Mouse (Mus musculus): Measurements from ENCODE around the gene Msx2. TPM values are rescaled to one million over a fixed set of nuclear protein-coding genes. Genes with fewer than 3 reads are reported as not detected.

Gene Msx2
- under 1 TPM; 0.59 to 0.91 TPM for total RNA-seq (2021)

DNA sequence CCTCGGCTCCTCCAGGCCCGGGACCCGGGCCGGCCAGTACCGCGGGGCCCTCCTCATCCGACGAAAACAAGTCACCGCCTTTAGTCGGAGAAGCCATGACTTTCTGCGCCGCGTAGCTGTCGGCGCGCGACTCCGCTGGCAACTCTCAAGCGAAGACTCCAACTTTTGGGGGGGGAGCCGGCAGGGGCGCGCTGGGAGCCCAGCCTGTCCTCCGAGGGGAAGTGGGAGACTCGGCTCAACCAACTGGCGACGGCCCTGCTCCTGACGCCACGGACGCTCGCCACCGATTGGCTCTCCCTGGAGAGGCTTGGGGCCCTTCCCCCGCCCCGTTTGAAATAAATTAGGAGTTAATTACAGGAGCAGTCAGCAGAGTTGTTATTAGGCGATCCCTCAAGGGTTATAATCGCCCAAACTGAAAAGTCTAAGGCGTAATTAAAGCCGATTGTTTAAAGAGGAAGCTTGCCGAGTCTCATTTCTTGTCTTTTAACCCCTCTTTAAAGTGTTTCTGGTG, at the start of gene Msx2:
Gene Msx2, minus strand, starts transcription at position 461 of the 511 bp plus-strand sequence.
- intact Hi-C loops (cut with DNase I): no loop called here
- peak; percentile 42 for DNase-seq (ENCODE audit: low spot score)

DNA sequence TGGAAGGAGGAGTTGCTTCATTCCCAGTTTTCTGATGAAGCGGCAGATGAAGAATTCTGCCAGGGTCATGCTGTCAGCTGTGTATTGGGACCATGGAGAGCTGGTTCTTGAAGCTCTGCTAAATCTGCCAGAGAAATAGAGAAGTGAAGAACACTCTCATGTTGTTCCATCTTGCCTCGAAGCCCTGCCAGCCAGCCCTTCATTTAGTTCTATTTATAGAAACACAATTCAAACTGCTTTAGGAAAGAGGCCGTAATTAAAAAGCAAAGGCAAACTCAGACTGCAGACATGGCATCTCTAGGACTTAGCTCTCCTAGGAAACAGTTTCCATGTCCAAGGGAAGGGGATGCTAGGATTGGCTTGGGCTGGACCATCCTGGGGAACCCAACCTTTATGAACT, 48.6 kb upstream of the Msx2 start:
- intact Hi-C loops (cut with DNase I): no loop called here
- no peak for DNase-seq (ENCODE audit: low spot score)

DNA sequence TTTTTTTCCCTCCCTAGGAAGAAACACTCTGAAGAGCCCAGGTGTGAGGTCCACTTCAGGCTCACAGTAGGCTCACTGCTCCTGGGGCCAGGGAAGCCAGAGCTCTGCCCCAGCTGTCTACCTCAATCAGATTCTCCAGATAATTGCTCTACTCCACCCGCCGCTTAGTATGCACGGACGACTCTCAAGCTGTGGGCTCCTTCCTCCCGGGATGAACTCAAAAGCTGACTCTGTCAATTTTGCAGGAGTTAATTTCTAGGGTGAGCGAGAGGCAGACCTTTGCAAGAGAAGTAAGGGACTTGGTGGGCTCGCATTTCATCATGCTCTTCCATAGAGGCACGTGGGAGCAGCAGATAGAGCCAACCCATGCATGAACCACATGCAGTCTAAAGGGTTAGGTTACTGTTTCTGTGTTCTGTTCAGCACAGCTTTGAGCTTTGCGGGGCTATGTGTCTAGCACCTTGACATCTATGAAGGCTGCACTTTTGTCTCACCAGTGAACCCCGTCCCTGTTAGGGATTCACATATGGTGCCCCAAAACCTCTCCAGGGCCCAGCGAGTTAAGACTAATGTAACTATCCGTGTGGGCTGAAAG, 47.6 kb upstream of the Msx2 start:
- DNase-seq (ENCODE audit: low spot score): no peak
- intact Hi-C loops (cut with DNase I): no loop called here

DNA sequence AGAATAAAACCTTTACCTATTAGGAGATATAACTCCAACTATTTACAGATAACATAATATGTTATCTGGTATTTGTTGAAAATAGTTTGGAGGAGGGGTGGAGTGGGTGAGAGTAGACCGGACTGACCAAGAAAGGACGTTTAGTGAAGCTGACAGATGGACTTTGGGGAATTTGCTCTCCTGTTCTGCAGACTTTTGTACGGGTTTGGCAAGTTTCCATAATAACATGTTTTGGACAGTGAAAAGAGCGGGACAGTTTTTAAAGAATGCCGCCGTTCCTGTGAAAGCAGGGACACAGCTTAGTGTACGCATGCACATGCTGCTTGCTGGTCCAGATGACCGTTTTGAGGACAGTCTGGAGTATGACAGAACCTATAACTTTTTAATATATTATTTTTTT, 46.9 kb upstream of the Msx2 start:
- no peak for DNase-seq (ENCODE audit: low spot score)
- intact Hi-C loops (cut with DNase I): no loop called here

DNA sequence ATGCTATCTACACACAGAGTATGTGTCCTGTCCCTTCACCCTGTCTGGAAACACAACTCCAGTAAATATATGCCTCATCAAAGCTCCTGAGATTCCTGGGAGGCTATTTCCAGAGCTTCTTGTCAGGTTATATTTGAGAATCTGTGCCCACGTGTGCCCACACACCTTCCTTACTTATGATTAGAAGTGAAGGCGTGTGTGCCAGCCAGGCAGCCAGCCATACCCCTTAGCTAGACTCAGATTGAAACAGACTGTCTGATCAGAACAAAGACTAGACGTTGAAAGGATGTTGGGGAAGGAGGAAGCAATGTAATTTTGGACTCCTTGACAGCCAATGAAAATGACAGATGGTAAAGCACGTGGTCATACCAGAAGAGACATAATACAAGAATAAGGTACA, 45.4 kb upstream of the Msx2 start:
- intact Hi-C loops (cut with DNase I): no loop called here
- no peak for DNase-seq (ENCODE audit: low spot score)

DNA sequence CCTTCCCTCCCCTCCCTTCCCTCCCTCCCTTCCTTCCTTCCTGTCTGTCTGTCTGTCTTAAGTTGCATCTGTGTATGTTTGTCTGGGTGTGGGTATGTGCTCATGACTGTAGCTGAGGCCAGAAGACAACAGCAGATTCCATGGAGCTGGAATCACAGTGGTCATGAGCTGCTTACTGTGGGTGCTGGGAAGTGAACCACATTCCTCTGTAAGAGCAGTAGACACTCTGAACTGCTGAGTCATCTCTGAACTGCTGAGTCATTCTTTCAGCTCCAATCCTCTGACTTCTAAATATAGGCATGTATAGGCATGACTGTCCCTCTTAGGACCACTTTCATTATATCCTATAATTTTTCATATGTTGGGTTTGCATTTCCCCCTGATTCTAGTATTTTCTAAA, 41.7 kb upstream of the Msx2 start:
- DNase-seq (ENCODE audit: low spot score): no peak
- intact Hi-C loops (cut with DNase I): no loop called here

DNA sequence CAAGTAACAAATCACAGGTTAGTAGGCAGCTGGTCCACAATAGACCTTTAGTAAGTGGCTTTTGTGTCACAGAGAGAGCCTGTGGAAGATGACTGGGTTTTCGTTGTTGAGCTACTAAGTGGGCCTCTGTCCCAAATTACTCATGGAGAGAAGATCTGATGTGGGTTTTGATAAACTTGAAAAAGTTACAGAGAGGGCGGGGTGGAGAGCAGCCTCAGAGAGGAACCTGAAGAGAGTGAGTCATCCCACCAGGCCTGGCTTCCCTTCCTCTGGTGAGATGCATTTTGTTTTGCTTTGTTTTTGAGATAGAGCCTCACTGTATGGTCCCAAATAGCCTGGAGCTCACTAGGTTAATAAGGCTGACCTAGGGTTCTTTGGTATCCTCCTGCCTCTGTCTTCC, 38.5 kb upstream of the Msx2 start:
- no peak for DNase-seq (ENCODE audit: low spot score)

DNA sequence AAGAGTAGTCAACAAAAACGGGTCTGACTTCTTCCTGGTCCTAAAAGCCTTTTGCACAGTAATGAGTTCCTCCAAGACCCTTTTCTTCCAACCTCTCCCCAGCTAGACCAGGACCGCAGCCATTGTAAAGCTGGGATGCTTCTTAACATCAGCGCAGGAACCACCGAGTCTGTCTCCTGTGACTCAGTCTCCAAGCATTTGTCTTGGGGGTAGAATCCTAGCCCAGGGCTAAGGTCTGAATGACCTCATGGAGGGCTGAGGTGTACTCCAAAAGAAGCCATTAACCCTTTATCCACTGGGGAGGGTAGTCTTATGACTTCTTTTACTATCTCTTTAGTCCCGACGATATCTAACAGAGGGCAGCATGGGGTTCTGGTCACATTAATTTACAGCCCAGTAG, 29.5 kb upstream of the Msx2 start:
- intact Hi-C loops (cut with DNase I): no loop called here
- no peak for DNase-seq (ENCODE audit: low spot score)

More for the DNA sequence above, 38.5 kb upstream of the Msx2 start:
- intact Hi-C loops (cut with DNase I): no loop called here

DNA sequence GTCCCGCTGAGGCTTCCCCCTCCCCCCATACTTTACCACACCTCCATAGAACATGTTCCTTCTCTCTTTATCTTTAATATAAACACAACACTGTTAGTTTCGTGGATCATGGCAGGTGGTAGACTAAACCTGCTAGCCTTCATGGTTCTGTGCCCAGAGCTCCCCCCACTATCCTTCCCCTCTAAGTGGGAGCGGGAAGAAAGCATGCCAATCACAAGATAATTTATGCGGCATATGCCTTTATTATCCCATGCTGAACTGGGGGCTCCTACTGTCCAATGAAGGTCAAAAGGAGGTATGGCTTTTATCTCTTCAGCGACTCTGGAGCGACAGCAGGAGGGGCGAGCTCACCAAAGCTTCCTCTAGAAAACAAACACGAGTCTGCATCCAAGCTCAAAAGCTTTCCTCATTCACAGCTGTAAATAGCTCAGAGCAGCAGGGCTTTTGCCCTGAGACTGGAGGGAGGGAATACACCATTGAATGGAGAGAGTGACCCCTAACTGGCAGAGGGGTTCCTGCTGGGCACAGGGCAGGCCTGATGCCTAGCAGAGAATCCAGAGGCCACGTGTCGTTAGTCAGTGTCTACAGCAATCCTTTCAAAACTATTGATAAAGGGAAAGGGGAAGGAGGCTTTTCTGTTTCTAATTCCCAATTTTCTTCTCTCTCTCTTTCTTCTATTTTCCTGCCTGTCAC, 28.8 kb upstream of the Msx2 start:
- intact Hi-C loops (cut with DNase I): no loop called here
- DNase-seq (ENCODE audit: low spot score): no peak

DNA sequence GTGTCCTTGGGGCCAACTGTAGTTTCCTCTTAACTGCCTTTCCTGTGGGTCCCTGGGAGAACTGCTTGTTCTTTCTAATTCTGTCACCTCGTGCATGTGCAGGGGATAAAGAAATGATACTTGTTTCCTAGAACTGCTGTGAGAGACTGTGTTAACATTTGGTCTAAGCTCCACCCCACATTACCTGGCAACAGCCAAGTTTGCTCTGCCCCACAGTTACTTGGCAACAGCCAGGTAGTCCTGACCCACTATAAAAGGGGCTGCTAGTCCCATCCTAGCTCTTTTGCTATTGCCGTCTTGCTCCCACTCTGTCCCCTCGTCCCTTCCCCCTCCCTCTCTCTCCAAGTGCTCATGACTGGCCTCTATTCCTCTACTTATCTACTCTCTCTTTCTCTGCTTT, 28.2 kb upstream of the Msx2 start:
- no peak for DNase-seq (ENCODE audit: low spot score)
- intact Hi-C loops (cut with DNase I): no loop called here

DNA sequence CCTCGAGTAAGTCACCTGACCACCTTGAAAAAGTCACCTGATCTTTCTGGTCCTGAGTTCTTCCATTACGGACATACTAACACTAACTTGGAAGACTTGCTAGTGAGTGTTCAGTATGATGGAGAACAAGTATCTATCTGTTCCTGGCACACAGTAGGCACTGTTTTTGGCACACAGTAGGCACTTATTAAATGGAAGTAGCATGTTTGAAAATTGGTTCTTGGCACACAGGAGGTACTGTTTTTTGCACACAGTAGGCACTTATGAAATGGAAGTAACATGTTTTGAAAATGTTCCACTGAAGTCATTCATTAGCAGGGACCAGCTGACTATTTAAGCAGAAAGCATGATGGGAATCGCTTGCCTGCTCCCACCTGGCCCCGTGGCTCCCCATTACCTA, 13.6 kb upstream of the Msx2 start:
- intact Hi-C loops (cut with DNase I): no loop called here
- DNase-seq (ENCODE audit: low spot score): no peak

DNA sequence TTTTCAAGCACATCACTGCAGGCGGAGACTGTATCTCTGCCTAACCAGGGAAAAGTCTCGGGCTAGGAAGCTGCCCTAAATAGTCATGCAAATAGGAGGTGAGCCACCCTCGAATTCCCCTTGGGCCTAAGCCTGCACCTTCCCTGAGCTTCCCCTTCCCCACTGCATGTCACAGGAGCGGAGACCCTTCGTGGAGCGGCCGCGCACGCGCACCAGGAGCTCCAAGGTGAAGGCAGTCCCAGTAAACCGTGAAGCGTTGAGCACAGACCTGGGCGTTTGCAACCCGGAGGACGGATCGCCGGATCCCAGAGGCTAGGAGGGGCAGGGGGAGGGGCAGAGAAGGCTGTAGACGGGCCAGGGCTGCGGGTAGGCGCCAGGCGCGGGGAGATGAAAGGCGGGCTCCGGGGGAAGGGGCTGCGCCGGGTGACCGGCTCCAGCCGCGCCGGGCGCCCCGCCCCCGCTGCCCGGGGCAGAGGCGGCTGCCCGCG, 2.9 kb upstream of the Msx2 start:
- intact Hi-C loops (cut with DNase I): no loop called here
- DNase-seq (ENCODE audit: low spot score): no peak

DNA sequence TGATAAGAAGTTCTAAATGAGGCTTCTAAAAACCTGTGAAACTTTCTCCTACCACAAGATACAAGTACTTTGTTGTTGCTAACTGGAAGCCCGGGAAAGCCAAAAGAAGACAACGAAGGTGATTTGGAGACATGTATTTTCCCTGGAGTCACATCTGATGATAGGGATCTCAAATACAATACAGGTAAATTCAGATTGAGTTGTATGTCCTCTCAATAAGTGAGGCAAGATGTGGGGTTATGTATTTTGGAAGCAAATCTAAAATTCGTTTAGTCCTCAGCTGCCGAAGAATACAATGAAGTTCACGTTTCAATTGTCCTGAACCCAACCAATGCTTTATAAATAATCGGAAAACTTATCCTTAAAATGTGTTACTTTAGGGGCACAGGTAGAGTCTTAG, 1.6 kb upstream of the Msx2 start:
- intact Hi-C loops (cut with DNase I): no loop called here
- no peak for DNase-seq (ENCODE audit: low spot score)

DNA sequence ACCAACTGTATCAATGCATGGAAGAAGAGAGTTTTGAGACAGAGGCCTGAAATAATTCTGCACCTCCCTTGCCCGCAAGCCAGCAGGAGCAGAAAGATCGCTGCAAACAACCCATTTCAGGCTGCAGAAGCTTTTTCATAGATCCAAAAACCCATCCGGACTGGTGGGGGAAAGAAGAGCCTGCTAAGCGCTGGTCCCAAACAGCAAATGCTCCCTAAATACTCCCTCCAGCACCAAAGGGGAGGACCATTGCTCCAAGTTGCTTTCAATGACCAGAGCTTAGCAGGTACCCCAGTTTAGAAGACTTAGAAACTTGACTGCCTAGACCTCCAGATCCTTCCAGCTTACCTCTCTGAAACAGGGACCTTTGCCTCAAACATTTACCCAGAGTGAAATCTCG, 1.1 kb upstream of the Msx2 start:
- DNase-seq (ENCODE audit: low spot score): no peak
- intact Hi-C loops (cut with DNase I): no loop called here

DNA sequence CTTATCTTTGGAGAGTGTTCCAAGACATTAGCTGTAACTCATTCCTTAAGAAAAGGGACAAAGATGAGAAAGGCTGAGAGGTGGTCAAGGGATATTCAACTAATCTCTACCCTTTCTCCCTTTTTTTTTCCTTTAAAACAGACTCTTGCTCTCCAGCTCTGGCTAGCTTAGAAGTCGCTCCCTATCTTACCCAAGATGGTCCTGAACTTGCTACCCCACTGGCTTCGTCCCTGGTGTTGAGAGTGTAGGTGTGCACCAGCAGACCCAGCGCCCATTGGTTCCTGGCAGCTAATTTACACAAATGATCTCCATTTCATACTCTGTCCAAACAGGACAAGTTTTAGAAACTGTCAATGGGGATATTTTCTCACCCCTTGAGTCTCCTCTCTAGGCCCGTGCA, 417 bp upstream of the Msx2 start:
- DNase-seq (ENCODE audit: low spot score): no peak
- intact Hi-C loops (cut with DNase I): no loop called here

DNA sequence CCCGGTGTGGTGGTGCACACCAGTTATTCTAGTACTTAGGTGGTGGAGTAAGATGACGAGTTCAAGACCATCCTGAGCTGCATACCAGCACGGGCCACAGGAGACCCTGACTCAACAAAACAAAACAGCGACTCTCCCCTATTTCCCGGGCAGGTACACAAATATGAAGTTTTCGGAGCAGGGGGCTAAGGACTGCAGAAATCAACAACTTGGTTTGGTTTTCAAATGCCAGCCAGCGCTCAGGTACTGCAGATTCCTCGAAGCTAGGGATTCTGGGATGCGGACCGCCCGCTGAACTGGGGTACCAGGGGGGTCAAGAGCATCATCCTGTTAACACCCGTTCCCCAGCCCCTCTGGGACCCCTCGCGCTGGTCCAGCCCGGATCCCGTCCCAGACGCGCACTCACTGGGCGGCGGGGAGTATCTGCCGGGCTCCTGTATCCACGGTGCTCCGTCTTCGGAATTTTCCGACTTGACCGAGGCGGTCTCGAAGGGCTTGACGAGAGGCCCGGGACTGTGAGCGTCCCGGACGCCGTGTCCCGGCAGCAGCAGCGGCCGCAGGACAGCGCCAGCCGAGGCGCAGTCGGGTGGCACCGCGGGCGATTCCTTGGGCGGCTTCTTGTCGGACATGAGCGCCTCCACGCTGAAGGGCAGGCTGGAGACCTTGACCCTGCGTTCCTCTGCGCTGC, 804 bp downstream of the Msx2 start:
- intact Hi-C loops (cut with DNase I): no loop called here
- DNase-seq (ENCODE audit: low spot score): no peak

DNA sequence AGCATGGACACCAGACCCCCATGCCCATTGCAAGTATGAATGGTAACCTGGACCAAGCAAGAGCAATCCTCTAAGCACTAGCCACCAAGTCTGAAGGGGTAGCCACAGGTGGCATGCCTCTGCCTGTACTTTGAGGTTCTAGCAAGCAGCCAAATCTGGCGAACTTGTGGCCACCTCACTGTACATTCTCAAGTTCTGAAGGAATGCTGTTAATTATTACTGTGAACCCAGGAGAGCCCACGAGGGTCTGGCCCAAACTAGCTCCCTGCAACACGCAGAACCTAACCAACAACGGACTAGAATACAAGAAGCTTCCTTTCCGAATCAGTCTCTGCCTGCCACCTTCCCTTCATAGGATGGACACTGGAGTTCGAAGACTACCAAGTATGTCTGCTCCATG, 1.5 kb downstream of the Msx2 start:
- DNase-seq (ENCODE audit: low spot score): no peak
- intact Hi-C loops (cut with DNase I): no loop called here

DNA sequence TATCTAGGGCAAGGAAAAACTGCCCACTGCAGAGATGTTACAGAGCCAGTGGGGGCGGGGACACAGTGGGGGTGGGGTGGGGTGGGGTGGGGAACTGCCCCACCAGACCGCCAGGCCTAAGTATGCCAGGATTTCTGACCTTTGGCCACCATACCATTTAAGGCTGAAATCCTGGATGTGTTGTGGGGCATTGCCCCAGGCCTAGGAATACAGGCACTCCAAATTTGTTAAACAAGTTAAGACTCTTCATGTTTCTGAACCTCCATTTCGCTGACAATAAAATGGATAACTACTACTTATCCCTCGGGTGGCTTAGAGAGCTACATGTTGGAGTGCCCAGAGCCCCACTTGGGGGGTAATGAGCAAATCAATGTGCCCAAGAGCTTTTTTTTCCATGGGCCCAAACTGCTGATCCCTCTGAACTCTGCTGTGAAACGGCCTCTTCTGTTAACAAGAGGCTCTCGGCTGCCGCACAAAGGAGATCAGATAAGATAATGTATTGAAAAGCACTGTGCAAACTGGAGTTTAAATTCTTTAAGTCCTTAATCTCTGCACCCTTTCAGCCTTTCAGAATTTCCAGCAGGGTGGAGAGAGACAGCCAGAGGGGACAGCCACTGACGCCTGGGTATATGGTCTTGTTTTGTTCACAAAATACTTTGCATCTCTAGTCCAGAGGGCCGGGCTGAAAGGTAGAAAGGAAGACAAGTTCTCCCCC, 2.3 kb downstream of the Msx2 start:
- intact Hi-C loops (cut with DNase I): no loop called here
- no peak for DNase-seq (ENCODE audit: low spot score)

DNA sequence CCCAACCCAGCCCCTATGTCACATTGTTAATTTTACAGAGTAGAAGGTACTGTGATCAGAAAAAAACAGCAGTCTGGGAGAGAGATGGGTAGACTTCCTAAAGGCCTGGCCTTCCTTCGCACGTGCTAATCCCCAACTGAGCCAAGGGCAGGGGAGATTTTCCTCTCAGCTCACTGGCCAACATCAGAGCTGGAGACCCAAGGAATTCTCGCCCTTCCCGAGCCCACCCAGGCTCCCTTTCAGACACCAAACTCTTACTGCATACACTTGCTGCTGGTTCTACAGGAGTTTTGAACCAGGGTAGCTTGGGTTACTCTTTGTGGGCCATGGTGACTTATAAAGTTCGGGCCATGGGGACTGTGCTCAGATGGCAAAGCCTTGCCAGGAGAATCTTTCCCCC, 3.1 kb downstream of the Msx2 start:
- intact Hi-C loops (cut with DNase I): no loop called here

DNA sequence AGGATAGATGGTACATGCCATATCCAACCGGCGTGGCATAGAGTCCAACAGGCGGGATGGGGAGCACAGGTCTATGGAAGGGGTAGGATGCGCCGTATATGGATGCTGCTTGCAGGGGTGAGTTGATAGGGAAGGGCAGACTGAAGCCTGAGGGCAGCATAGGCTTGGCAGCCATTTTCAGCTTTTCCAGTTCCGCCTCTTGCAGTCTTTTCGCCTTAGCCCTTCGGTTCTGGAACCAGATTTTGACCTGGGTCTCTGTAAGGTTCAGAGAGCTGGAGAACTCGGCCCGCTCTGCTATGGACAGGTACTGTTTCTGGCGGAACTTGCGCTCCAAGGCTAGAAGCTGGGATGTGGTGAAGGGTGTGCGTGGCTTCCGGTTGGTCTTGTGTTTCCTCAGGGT, 4.7 kb downstream of the Msx2 start:
- intact Hi-C loops (cut with DNase I): no loop called here
- DNase-seq (ENCODE audit: low spot score): no peak

More for the DNA sequence above, 3.1 kb downstream of the Msx2 start:
- DNase-seq (ENCODE audit: low spot score): no peak
